Mouse (Mus musculus): ENCODE results near the gene Hsd3b7. TPM values are rescaled to one million over a fixed set of nuclear protein-coding genes. Genes with fewer than 3 reads are reported as not detected.

The Hsd3b7 gene
- polyA plus RNA-seq, 1 experiment from 2014 or later, result 8.6 TPM

DNA sequence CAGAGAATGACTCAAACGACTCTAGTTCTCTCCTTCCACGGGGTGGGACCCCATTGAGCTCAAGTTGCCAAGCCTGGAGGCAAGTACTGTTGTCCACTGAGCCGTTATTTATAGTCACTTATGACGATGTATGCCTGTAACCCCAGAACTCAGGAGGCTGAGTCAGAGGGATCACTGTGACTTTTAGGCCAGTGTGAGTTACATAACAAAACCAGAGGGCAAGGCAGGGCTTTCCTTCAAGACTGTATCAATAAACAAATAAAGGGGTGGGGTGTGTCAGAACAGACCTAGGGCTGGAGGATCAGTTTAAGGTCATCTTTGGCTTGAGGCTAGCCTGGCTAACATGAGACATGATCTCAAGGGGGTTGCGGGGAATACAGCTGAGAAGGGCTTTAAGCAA lies 50.5 kb downstream of the Hsd3b7 start:
- no peak overlapping the region for H3K27ac ChIP-seq
- H3K36me3 ChIP-seq, result peaks cover 12% of the 10 kb centered on the region
- 79% methylated on average over 5 of the region's 5 CpGs for WGBS
- H3K4me1 ChIP-seq (replicated peaks), result no peaks in the 10 kb centered on the region
- no peak overlapping the region for H3K4me2 ChIP-seq (replicated peaks)
- ATAC-seq, result no peak
- no peaks in the 10 kb centered on the region for H3K27me3 ChIP-seq
- H3K4me3 ChIP-seq (replicated peaks), result no peak overlapping the region
- no peaks in the 10 kb centered on the region for H3K9me3 ChIP-seq
- no peak overlapping the region for H3K9ac ChIP-seq (replicated peaks)

Other genes starting within 250 kb of the Hsd3b7 start
- 6.3 and 8.3 TPM in 2 replicates for gene Tmem265, start 239.2 kb upstream of the Hsd3b7 start, polyA plus RNA-seq (2015; fragmentation: Nextera tagmentation; extraction: Ambion mirVana)
- gene Phkg2, start 227.3 kb upstream of the Hsd3b7 start, polyA plus RNA-seq (2015; fragmentation: Nextera tagmentation; extraction: Ambion mirVana), result 59.4 and 63.2 TPM in 2 replicates
- 13.0 and 14.5 TPM in 2 replicates for gene Ccdc189, start 212.0 kb upstream of the Hsd3b7 start, polyA plus RNA-seq (2015; fragmentation: Nextera tagmentation; extraction: Ambion mirVana)
- 53.3 and 54.4 TPM in 2 replicates for gene Rnf40, start 211.8 kb upstream of the Hsd3b7 start, polyA plus RNA-seq (2015; fragmentation: Nextera tagmentation; extraction: Ambion mirVana)
- 30.8 and 32.5 TPM in 2 replicates for gene Zfp629, start 184.8 kb upstream of the Hsd3b7 start, polyA plus RNA-seq (2015; fragmentation: Nextera tagmentation; extraction: Ambion mirVana)
- gene Bcl7c, start 91.7 kb upstream of the Hsd3b7 start, polyA plus RNA-seq (2015; fragmentation: Nextera tagmentation; extraction: Ambion mirVana), result 39.2 and 52.2 TPM in 2 replicates
- 1.6 and 3.0 TPM in 2 replicates for gene Ctf1, start 87.9 kb upstream of the Hsd3b7 start, polyA plus RNA-seq (2015; fragmentation: Nextera tagmentation; extraction: Ambion mirVana)
- 0.14 and 0.17 TPM in 2 replicates for gene Ctf2, start 68.4 kb upstream of the Hsd3b7 start, polyA plus RNA-seq (2015; fragmentation: Nextera tagmentation; extraction: Ambion mirVana)
- 10.6 and 11.6 TPM in 2 replicates for gene Fbxl19, start 56.1 kb upstream of the Hsd3b7 start, polyA plus RNA-seq (2015; fragmentation: Nextera tagmentation; extraction: Ambion mirVana)
- gene Orai3, start 30.8 kb upstream of the Hsd3b7 start, polyA plus RNA-seq (2015; fragmentation: Nextera tagmentation; extraction: Ambion mirVana), result 5.9 and 6.1 TPM in 2 replicates
- 19.7 and 22.7 TPM in 2 replicates for gene Setd1a, start 23.9 kb upstream of the Hsd3b7 start, polyA plus RNA-seq (2015; fragmentation: Nextera tagmentation; extraction: Ambion mirVana)
- not detected in 2 replicates for gene Gm49388, start 15.0 kb upstream of the Hsd3b7 start, polyA plus RNA-seq (2015; fragmentation: Nextera tagmentation; extraction: Ambion mirVana)
- gene Stx4a, start 23.7 kb downstream of the Hsd3b7 start, polyA plus RNA-seq (2015; fragmentation: Nextera tagmentation; extraction: Ambion mirVana), result 15.6 and 24.1 TPM in 2 replicates
- gene Stx1b, start 23.9 kb downstream of the Hsd3b7 start, polyA plus RNA-seq (2015; fragmentation: Nextera tagmentation; extraction: Ambion mirVana), result 33.3 and 34.2 TPM in 2 replicates
- 13.6 and 16.0 TPM in 2 replicates for gene Zfp646, start 75.6 kb downstream of the Hsd3b7 start, polyA plus RNA-seq (2015; fragmentation: Nextera tagmentation; extraction: Ambion mirVana)
- 41.9 and 45.6 TPM in 2 replicates for gene Zfp668, start 76.2 kb downstream of the Hsd3b7 start, polyA plus RNA-seq (2015; fragmentation: Nextera tagmentation; extraction: Ambion mirVana)
- gene Prss53, start 90.4 kb downstream of the Hsd3b7 start, polyA plus RNA-seq (2015; fragmentation: Nextera tagmentation; extraction: Ambion mirVana), result 0.53 and 1.0 TPM in 2 replicates
- gene Gm21974, start 94.8 kb downstream of the Hsd3b7 start, polyA plus RNA-seq (2015; fragmentation: Nextera tagmentation; extraction: Ambion mirVana), result not detected in 2 replicates
- 51.9 and 54.9 TPM in 2 replicates for gene Vkorc1, start 95.0 kb downstream of the Hsd3b7 start, polyA plus RNA-seq (2015; fragmentation: Nextera tagmentation; extraction: Ambion mirVana)
- gene Bckdk, start 103.5 kb downstream of the Hsd3b7 start, polyA plus RNA-seq (2015; fragmentation: Nextera tagmentation; extraction: Ambion mirVana), result 74.7 and 74.8 TPM in 2 replicates
- gene Kat8, start 111.9 kb downstream of the Hsd3b7 start, polyA plus RNA-seq (2015; fragmentation: Nextera tagmentation; extraction: Ambion mirVana), result 51.0 and 56.0 TPM in 2 replicates
- gene Prss8, start 129.5 kb downstream of the Hsd3b7 start, polyA plus RNA-seq (2015; fragmentation: Nextera tagmentation; extraction: Ambion mirVana), result 0.20 and 0.35 TPM in 2 replicates
- 11.8 and 12.7 TPM in 2 replicates for gene Prss36, start 146.1 kb downstream of the Hsd3b7 start, polyA plus RNA-seq (2015; fragmentation: Nextera tagmentation; extraction: Ambion mirVana)
- 415 and 452 TPM in 2 replicates for gene Fus, start 166.9 kb downstream of the Hsd3b7 start, polyA plus RNA-seq (2015; fragmentation: Nextera tagmentation; extraction: Ambion mirVana)
- gene Pycard, start 193.3 kb downstream of the Hsd3b7 start, polyA plus RNA-seq (2015; fragmentation: Nextera tagmentation; extraction: Ambion mirVana), result 3.9 and 4.1 TPM in 2 replicates
- gene Trim72, start 203.3 kb downstream of the Hsd3b7 start, polyA plus RNA-seq (2015; fragmentation: Nextera tagmentation; extraction: Ambion mirVana), result not detected in 2 replicates

Measured in midbrain, embryonic 13.5 days (tissue).